8 mouse cellular contexts compared by ENCODE assay signal in the genomic region with DNA sequence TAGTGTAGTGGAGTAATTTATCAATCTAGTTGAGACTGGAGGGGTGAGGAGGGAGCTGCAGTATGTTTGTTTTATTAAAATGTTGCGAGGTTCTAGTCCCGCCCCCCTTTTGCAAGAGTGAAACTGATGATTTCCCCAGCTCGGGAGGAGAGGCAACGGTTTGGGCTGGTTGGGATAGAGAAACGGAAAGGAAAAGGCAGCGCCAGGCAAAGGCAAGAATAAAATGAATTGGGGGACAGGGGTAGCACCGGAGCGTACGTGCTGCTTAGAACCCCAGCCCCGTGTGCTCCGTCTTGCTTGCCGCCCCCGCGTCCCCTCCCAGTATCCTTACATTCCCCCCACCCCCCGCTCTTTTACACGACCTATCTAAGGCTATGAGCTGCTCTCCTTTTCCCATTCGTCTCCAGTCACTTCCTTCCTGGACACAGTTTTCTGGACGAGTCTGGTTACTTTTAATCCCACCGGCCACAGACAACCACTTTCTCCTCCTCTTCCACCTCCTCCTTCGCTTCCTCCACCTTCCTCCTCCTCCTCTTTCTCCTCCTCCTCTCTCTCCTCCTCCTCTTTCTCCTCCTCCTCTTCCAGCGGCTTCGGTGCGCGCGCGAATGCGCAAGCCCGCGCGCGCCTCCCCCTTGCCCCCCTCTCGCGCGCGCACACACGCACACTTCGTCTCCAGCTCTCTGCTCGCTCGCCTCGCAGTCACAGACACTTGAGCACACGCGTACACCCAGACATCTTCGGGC. TPM values are rescaled to one million over a fixed set of nuclear protein-coding genes. Genes with fewer than 3 reads are reported as not detected.
DNase-seq lines count a peak whose midpoint lies in the region; ATAC-seq and TF ChIP-seq lines count a peak whose summit lies in the region.

No protein-coding gene starts in this region.

- H3K36me3 ChIP-seq in E14TG2a.4 (ENCODE audit: insufficient read depth, low read length): no peaks in the 10 kb centered on the region
- no peaks in the 10 kb centered on the region for H3K36me3 ChIP-seq in forebrain, embryonic 16.5 days (ENCODE audit: control insufficient read depth, insufficient read depth)
- no peaks in the 10 kb centered on the region for H3K36me3 ChIP-seq in lung, embryonic 15.5 days

- H3K4me3 ChIP-seq in E14TG2a.4 (replicated peaks; ENCODE audit: low read length): peak overlapping the region; percentile 65
- peak overlapping the region; percentile 57 for H3K4me3 ChIP-seq in forebrain, embryonic 16.5 days (replicated peaks; ENCODE audit: low read length)
- peak overlapping the region; percentile 64 for H3K4me3 ChIP-seq in layer of hippocampus, adult 2 months
- H3K4me3 ChIP-seq in lung, embryonic 15.5 days: peak overlapping the region; percentile 67
- peak overlapping the region; percentile 79 for H3K4me3 ChIP-seq in olfactory bulb, adult 2 months (ENCODE audit: insufficient read depth, low read depth, low read length)

- peak overlapping the region; percentile 89 for H3K27ac ChIP-seq in forebrain, embryonic 16.5 days (ENCODE audit: low read length)
- H3K27ac ChIP-seq in layer of hippocampus, adult 2 months: peak overlapping the region; percentile 97
- peak overlapping the region; percentile 96 for H3K27ac ChIP-seq in lung, embryonic 15.5 days
- H3K27ac ChIP-seq in olfactory bulb, adult 2 months (ENCODE audit: insufficient read depth, low read depth, low read length): peak overlapping the region; percentile 95

- H3K9ac ChIP-seq in forebrain, embryonic 16.5 days (replicated peaks; ENCODE audit: low read depth, low read length): peak overlapping the region; percentile 76
- peak overlapping the region; percentile 58 for H3K9ac ChIP-seq in lung, embryonic 15.5 days

- peak overlapping the region; percentile 81 for H3K4me2 ChIP-seq in forebrain, embryonic 16.5 days (ENCODE audit: low read length)
- peak overlapping the region; percentile 64 for H3K4me2 ChIP-seq in lung, embryonic 15.5 days

- peaks cover 7% of the 10 kb centered on the region for H3K4me1 ChIP-seq in E14TG2a.4 (replicated peaks; ENCODE audit: low read depth, low read length)
- peaks cover 4% of the 10 kb centered on the region for H3K4me1 ChIP-seq in forebrain, embryonic 16.5 days (replicated peaks; ENCODE audit: control insufficient read depth, insufficient read depth, low read length)
- no peaks in the 10 kb centered on the region for H3K4me1 ChIP-seq in lung, embryonic 15.5 days
- no peaks in the 10 kb centered on the region for H3K4me1 ChIP-seq in olfactory bulb, adult 2 months (ENCODE audit: control insufficient read depth, insufficient read depth, low read length)

- intact Hi-C loops in heart, postnatal 25 days (cut with DNase I): loop anchor here (2.0 to 10.0 kb wide), 3 partner anchors 48 to 1580 kb away; no protein-coding TSS in a partner anchor

- TF ChIP-seq POLR2A in olfactory bulb, adult 2 months (IDR thresholded peaks at IDR 0.05; ENCODE audit: insufficient read depth, low read depth, low read length): peak; percentile 74; the same call in 1 of the 2 replicates

- under 1% methylated on average over 42 of the region's 43 CpGs for WGBS in forebrain, embryonic 16.5 days
- WGBS in lung, embryonic 15.5 days: under 1% methylated on average over 43 of the region's 43 CpGs
- WGBS in olfactory bulb, adult 2 months: under 1% methylated on average over 43 of the region's 43 CpGs

- no peaks in the 10 kb centered on the region for H3K9me3 ChIP-seq in E14TG2a.4 (ENCODE audit: low read length)
- no peaks in the 10 kb centered on the region for H3K9me3 ChIP-seq in forebrain, embryonic 16.5 days (ENCODE audit: control insufficient read depth, low read length)
- no peaks in the 10 kb centered on the region for H3K9me3 ChIP-seq in lung, embryonic 15.5 days

- DNase-seq in cerebellum, adult 11 months: peak; percentile 61
- peak; percentile 71 for DNase-seq in heart, postnatal 25 days (ENCODE audit: low spot score)
- peak; percentile 66 to 67 for DNase-seq in layer of hippocampus, adult 2 months (ENCODE audit: low spot score in 2 of 2)
- peak; percentile 36 for DNase-seq in thymus, postnatal 14 days

- H3K27me3 ChIP-seq in E14TG2a.4 (ENCODE audit: insufficient read depth, low read length): peaks cover 43% of the 10 kb centered on the region
- H3K27me3 ChIP-seq in forebrain, embryonic 16.5 days (replicated peaks; ENCODE audit: control insufficient read depth, insufficient read depth, low read length): no peaks in the 10 kb centered on the region
- H3K27me3 ChIP-seq in lung, embryonic 15.5 days: no peaks in the 10 kb centered on the region

- peak; percentile 88 for ATAC-seq in forebrain, embryonic 16.5 days
- ATAC-seq in lung, embryonic 15.5 days (ENCODE audit: borderline replicate concordance, extremely low read depth, low FRiP score, low TSS enrichment): peak; percentile 85

- TF ChIP-seq CTCF in E14TG2a.4 (conservative IDR thresholded peaks at IDR 0.05; ENCODE audit: low read length): no peak
- no peak for TF ChIP-seq CTCF in layer of hippocampus, adult 2 months (conservative IDR thresholded peaks at IDR 0.05)
- TF ChIP-seq CTCF in olfactory bulb, adult 2 months (IDR thresholded peaks at IDR 0.05; ENCODE audit: insufficient read depth, low read depth, low read length): no peak

RNA-seq across cellular contexts. Expression of gene Mef2c, which starts 20.5 kb away (rescaled TPM):
- 300 and 367 TPM in 2 replicates for polyA plus RNA-seq in forebrain, embryonic 16.5 days (2015; fragmentation: Nextera tagmentation; extraction: Ambion mirVana)
- total RNA-seq in heart, postnatal 25 days (2021): 10 to 100 TPM; 72.7 to 76.0 TPM
- total RNA-seq in layer of hippocampus, adult 2 months (2021): 100 to 1,000 TPM; 119 to 131 TPM
- polyA plus RNA-seq in lung, embryonic 15.5 days (2015; fragmentation: Nextera tagmentation; extraction: Ambion mirVana): 55.9 and 57.8 TPM in 2 replicates
- polyA plus RNA-seq in olfactory bulb, adult 2 months (2012; ENCODE audit: insufficient read depth, insufficient read length, low replicate concordance, missing spikeins): 320 and 512 TPM in 2 replicates

Comparison
In these comparisons a context has a peak if more than half of its experiments do, and no peak if none do; other contexts are left out.
1. Peak in every context shown above with its lines: DNase-seq, ATAC-seq, H3K4me3 ChIP-seq and H3K27ac ChIP-seq.